Mouse (Mus musculus) gastrocnemius, adult 2 months (tissue): ENCODE results near the gene Apol9b. TPM values are rescaled to one million over a fixed set of nuclear protein-coding genes. Genes with fewer than 3 reads are reported as not detected.
A peak's percentile ranks its signal among the peaks of the same experiment; 100 is the strongest.

Experiments used
- DNase-seq: peaks from one replicate; pipeline ENCODE4 v3.0.0; 2022
- H3K27ac ChIP-seq: fragments of 200-600 bp; 2 replicates; pipeline ENCODE4 v1.8.1; 2022; ENCODE audit warnings: mild to moderate bottlenecking
- H3K4me3 ChIP-seq: fragments of 200-600 bp; 2 replicates; pipeline ENCODE4 v1.8.1; 2022; ENCODE audit warnings: mild to moderate bottlenecking, moderate library complexity
- CTCF ChIP-seq: fragments of 200-600 bp; IDR thresholded peaks from 2 replicates; pipeline ENCODE4 v1.8.1; 2022; ENCODE audit warnings: antibody characterized with exemption, mild to moderate bottlenecking, moderate library complexity
- intact Hi-C: fragments of 180-260 bp; cut with DNase I; formaldehyde crosslinking; loops from one replicate; pipeline ENCODE4 v1.15.1; 2025
- total RNA-seq, 2 experiments: library from RNA; stranded (reverse); gene quantifications; 2 replicates each; pipeline ENCODE4 v1.2.3; 2021

Apol9b gene
- total RNA-seq, 2 experiments from 2014 or later, result not detected

DNA sequence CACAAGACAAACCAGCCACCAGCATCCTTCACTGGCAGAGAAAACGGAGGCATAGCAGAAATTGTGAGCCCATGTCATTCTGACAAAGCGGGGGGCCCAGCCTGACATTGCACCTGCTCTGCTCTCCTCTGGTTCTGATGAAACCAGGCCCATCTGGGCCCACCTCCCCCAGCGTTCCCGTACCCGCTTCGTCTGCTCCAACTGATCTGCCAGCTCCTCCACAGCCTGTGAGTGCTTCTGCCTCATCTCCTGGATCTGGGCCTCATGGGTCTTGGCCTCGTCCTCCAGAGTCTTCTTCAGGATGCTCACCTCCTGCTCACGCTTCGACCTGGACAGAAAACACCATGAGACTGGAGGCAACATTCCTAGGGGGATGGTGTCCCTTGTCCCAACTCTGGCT is 42.1 kb downstream of the Apol9b start:
- TF ChIP-seq CTCF, result no peak
- H3K4me3 ChIP-seq, result no peak overlapping the region
- H3K27ac ChIP-seq, result no peak overlapping the region
- DNase-seq, result no peak
- intact Hi-C loops, result no loop called here

- no peak overlapping the region for H3K4me3 ChIP-seq
- no peak overlapping the region for H3K27ac ChIP-seq
- no peak for DNase-seq
- no peak for TF ChIP-seq CTCF
- intact Hi-C loops, result no loop called here
Measured at GRCm38 (mm10) chr15:77773099-77773915, 44.5 kb downstream of the Apol9b start.

DNA sequence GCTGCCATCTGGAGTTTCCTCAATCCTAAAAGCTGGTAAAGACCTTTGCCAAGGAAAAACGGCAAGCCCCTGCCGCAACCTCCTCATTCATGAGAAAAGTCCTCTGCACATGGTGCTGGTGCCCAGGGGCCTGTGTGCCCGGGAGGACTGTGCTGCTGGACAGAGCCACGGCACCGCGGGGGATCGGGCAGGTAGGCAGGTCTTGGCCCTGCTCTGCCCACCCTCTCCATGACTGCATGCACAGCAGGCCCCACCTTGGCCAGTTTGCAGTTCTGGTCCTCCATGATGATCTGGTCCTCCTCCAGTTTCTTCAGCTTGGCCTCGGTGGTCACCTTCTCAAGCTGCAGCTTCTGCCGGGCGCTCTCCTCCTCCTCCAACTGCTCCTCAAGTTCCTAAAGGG is 45.5 kb downstream of the Apol9b start:
- no peak for DNase-seq
- intact Hi-C loops, result loop anchor here (2.0 kb wide), 1 partner anchor 142 kb away; no protein-coding TSS in a partner anchor
- no peak for TF ChIP-seq CTCF
- Histone ChIP-seq H3K27ac (no peak overlapping the region), H3K4me3 (no peak overlapping the region)

DNA sequence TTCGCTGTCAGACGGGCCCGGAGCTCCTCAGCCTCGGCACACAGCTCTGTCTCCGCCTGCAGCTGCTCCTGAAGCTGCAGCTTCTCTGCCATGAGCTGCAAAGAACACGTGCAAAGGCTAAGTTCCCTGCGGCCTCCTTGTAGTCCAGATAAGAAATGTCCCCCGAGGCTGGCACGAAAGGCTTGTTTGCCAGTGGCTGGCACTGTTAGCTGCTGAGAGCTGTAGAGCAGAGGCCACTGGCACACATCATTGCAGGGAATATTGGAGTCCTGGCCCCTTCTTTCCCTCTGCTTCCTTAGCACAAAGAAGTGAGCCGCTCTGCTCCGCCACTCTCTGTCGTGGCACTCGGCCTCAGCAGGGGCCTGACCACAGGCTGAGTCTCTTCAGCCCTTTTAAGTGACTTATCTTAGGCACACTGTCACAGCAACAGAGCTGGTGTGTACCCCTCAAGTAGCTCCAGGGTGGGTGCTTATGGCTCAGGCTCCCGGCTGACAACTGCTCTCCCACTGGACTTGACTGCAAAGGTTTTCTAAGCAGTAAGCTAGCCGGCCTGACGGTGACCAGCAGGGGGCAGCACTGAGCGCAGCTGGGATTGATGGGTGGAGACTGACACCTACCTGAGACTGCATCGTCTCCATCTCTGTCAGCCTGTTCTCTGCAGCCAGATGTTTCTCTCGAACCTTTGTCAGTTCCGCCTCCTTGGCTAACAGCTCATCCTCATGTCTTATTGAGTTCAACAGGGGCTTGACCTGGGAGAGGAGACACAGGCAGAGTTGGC is 46.5 kb downstream of the Apol9b start:
- TF ChIP-seq CTCF, result peak; percentile 100
- peak; percentile 88 for DNase-seq
- H3K27ac ChIP-seq, result no peak overlapping the region
- intact Hi-C loops, result loop anchor here (2.0 kb wide), 1 partner anchor 141 kb away; no protein-coding TSS in a partner anchor
- no peak overlapping the region for H3K4me3 ChIP-seq

- intact Hi-C loops, result loop anchor here (2.0 kb wide), 1 partner anchor 134 kb away; no protein-coding TSS in a partner anchor
- DNase-seq, result no peak
Measured at GRCm38 (mm10) chr15:77782449-77783014, 53.7 kb downstream of the Apol9b start.

GRCm38 (mm10) chr15:77784039-77784824 is 55.4 kb downstream of the Apol9b start:
- no peak for DNase-seq
- Histone ChIP-seq H3K4me3 (no peak overlapping the region), H3K27ac (peak overlapping the region; percentile 8; the same call in 1 of the 2 replicates)
- intact Hi-C loops, result no loop called here
- no peak for TF ChIP-seq CTCF

More at GRCm38 (mm10) chr15:77782449-77783014, 53.7 kb downstream of the Apol9b start:
- no peak overlapping the region for H3K27ac ChIP-seq
- no peak overlapping the region for H3K4me3 ChIP-seq
- TF ChIP-seq CTCF, result peak; percentile 89

DNA sequence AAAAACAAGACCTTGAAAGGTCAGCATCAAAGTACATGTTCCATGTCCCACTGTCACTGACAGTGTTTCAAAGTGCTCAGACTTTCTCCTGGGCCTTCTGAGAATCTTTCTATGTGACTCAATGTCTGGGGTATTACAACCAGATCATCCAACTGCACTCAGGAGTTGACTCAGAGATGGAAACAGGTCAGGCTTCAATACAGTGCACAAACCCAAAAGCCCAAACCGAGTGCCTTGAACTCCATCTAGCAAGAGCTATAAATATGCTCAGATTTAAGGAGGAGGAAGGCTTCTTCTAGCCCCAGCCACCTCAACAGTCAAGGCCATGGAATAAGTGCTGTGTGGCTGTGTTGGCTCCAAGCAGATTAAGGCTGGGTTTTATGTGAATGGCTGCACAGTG is 57.0 kb downstream of the Apol9b start:
- TF ChIP-seq CTCF, result no peak
- Histone ChIP-seq H3K27ac (no peak overlapping the region), H3K4me3 (no peak overlapping the region)
- intact Hi-C loops, result no loop called here
- no peak for DNase-seq

Other genes starting within 250 kb of the Apol9b start
- gene Apol11a, start 220.8 kb upstream of the Apol9b start, total RNA-seq, result not detected
- not detected for gene Apol7c, start 195.7 kb upstream of the Apol9b start, total RNA-seq
- gene 1700025B11Rik, start 167.1 kb upstream of the Apol9b start, total RNA-seq, result not detected
- gene Apol10b, start 132.9 kb upstream of the Apol9b start, total RNA-seq, result under 1 TPM; 0.36 TPM
- not detected for gene Gm36245, start 129.8 kb upstream of the Apol9b start, total RNA-seq
- gene Apol11b, start 85.8 kb upstream of the Apol9b start, total RNA-seq, result under 1 TPM in 1 of 2 experiments, not detected in 1; 0.11 TPM
- not detected for gene Apol7e, start 30.2 kb upstream of the Apol9b start, total RNA-seq
- gene Apol8, start 28.0 kb downstream of the Apol9b start, total RNA-seq, result under 1 TPM; 0.08 to 0.31 TPM
- gene Myh9, start 113.1 kb downstream of the Apol9b start, total RNA-seq, result 10 to 100 TPM; 37.4 to 57.4 TPM
- 100 to 1,000 TPM; 189 to 247 TPM for gene Txn2, start 200.0 kb downstream of the Apol9b start, total RNA-seq
- under 1 TPM; 0.43 to 0.84 TPM for gene Foxred2, start 227.7 kb downstream of the Apol9b start, total RNA-seq
- gene Eif3d, start 241.8 kb downstream of the Apol9b start, total RNA-seq, result 10 to 100 TPM; 57.7 to 63.5 TPM